ENCODE assay signal across 17 mouse cellular contexts in genomic region chr12:3894525-3894924, GRCm38 (mm10).
DNase-seq lines count a peak whose midpoint lies in the region; ATAC-seq lines count a peak whose summit lies in the region.
"Had no signal": no experiment of that assay in that cellular context is flagged by ENCODE, and none has a peak within 500 bp of the region (broad histone marks: within the 10 kb centered on the region; RNA-seq: fewer than 3 reads in every experiment).

No protein-coding gene starts in this region.

- H3K9me3 ChIP-seq in heart, embryonic 13.5 days, result no peaks in the 10 kb centered on the region
- H3K9me3 ChIP-seq in heart, embryonic 10.5 days, result no peaks in the 10 kb centered on the region
- H3K9me3 ChIP-seq in midbrain, embryonic 13.5 days, result no peaks in the 10 kb centered on the region
- H3K9me3 ChIP-seq in midbrain, embryonic 16.5 days (replicated peaks; ENCODE audit: control insufficient read depth, low read length, poor library complexity, severe bottlenecking), result no peaks in the 10 kb centered on the region
- H3K9me3 ChIP-seq in limb, embryonic 10.5 days (replicated peaks), result no peaks in the 10 kb centered on the region
- H3K9me3 ChIP-seq: heart, embryonic 15.5 days; limb, embryonic 15.5 days; megakaryocyte, embryonic 14.5 days had no signal

- H3K4me1 ChIP-seq in heart, embryonic 13.5 days, result peaks cover 50% of the 10 kb centered on the region
- H3K4me1 ChIP-seq in heart, embryonic 10.5 days, result peaks cover 56% of the 10 kb centered on the region
- peaks cover 50% of the 10 kb centered on the region for H3K4me1 ChIP-seq in midbrain, embryonic 13.5 days (replicated peaks)
- peaks cover 36% of the 10 kb centered on the region for H3K4me1 ChIP-seq in midbrain, embryonic 16.5 days (ENCODE audit: control insufficient read depth, insufficient read depth, low read length)
- peaks cover 53% of the 10 kb centered on the region for H3K4me1 ChIP-seq in limb, embryonic 10.5 days

- no peak overlapping the region for H3K4me2 ChIP-seq in heart, embryonic 13.5 days
- H3K4me2 ChIP-seq in midbrain, embryonic 13.5 days (replicated peaks), result peak overlapping the region; percentile 19; the same call in 1 of the 2 replicates
- H3K4me2 ChIP-seq in midbrain, embryonic 16.5 days (ENCODE audit: low read length), result no peak overlapping the region
- H3K4me2 ChIP-seq: heart, embryonic 15.5 days; limb, embryonic 15.5 days had no signal

- peaks cover 58% of the 10 kb centered on the region for H3K36me3 ChIP-seq in heart, embryonic 13.5 days
- peaks cover 56% of the 10 kb centered on the region for H3K36me3 ChIP-seq in heart, embryonic 10.5 days
- H3K36me3 ChIP-seq in midbrain, embryonic 13.5 days, result peaks cover 45% of the 10 kb centered on the region
- peaks cover 34% of the 10 kb centered on the region for H3K36me3 ChIP-seq in midbrain, embryonic 16.5 days (ENCODE audit: control insufficient read depth, insufficient read depth, low read length)
- H3K36me3 ChIP-seq in limb, embryonic 10.5 days, result peaks cover 59% of the 10 kb centered on the region

- H3K4me3 ChIP-seq in heart, embryonic 13.5 days, result no peak overlapping the region
- H3K4me3 ChIP-seq in heart, embryonic 10.5 days, result no peak overlapping the region
- H3K4me3 ChIP-seq in midbrain, embryonic 13.5 days (replicated peaks), result no peak overlapping the region
- H3K4me3 ChIP-seq in midbrain, embryonic 16.5 days (ENCODE audit: low read depth, low read length), result no peak overlapping the region
- peak overlapping the region; percentile 57; the same call in 1 of the 2 replicates for H3K4me3 ChIP-seq in limb, embryonic 10.5 days
- H3K4me3 ChIP-seq: heart, embryonic 15.5 days; limb, embryonic 15.5 days; megakaryocyte, embryonic 14.5 days had no signal

- ATAC-seq in heart, embryonic 13.5 days (ENCODE audit: extremely low read depth, insufficient number of reproducible peaks, low FRiP score, low TSS enrichment), result no peak
- ATAC-seq in midbrain, embryonic 13.5 days, result no peak
- no peak for ATAC-seq in midbrain, embryonic 16.5 days
- ATAC-seq: activated CD4-positive, CD25-positive, alpha-beta regulatory T cell, adult 4 months; intestine, postnatal 0 days; lung, postnatal 0 days; Patski had no signal

- peak overlapping the region; percentile 15; the same call in 1 of the 2 replicates for H3K9ac ChIP-seq in heart, embryonic 13.5 days
- 0 out of 2 replicates have a peak overlapping the region, but pooled peaks have one; percentile 10 for H3K9ac ChIP-seq in midbrain, embryonic 13.5 days (replicated peaks)
- no peak overlapping the region for H3K9ac ChIP-seq in midbrain, embryonic 16.5 days (ENCODE audit: low read depth, low read length)
- H3K9ac ChIP-seq: heart, embryonic 15.5 days; limb, embryonic 15.5 days had no signal

- DNase-seq in heart, embryonic 10.5 days (ENCODE audit: low spot score), result no peak
- no peak for DNase-seq in limb, embryonic 10.5 days (ENCODE audit: low spot score)
- DNase-seq in yolk sac, embryonic 10.5 days (ENCODE audit: low spot score), result peak; percentile 71
- DNase-seq in ovary, postnatal 10 days (ENCODE audit: low spot score), result no peak
- DNase-seq: adrenal gland, postnatal 14 days; cerebellum, adult 2 months had no signal

- H3K27me3 ChIP-seq in heart, embryonic 13.5 days (replicated peaks), result no peaks in the 10 kb centered on the region
- H3K27me3 ChIP-seq in heart, embryonic 10.5 days (ENCODE audit: insufficient read depth, poor library complexity, severe bottlenecking), result no peaks in the 10 kb centered on the region
- no peaks in the 10 kb centered on the region for H3K27me3 ChIP-seq in midbrain, embryonic 13.5 days
- H3K27me3 ChIP-seq in midbrain, embryonic 16.5 days (ENCODE audit: control insufficient read depth, insufficient read depth, low read depth, low read length), result no peaks in the 10 kb centered on the region
- no peaks in the 10 kb centered on the region for H3K27me3 ChIP-seq in limb, embryonic 10.5 days (ENCODE audit: low read depth, poor library complexity, severe bottlenecking)
- H3K27me3 ChIP-seq: heart, embryonic 15.5 days; limb, embryonic 15.5 days; megakaryocyte, embryonic 14.5 days; Patski had no signal

- WGBS in heart, embryonic 13.5 days, result 65% methylated on average over 7 of the region's 7 CpGs
- 72% methylated on average over 7 of the region's 7 CpGs for WGBS in heart, embryonic 10.5 days
- WGBS in midbrain, embryonic 13.5 days, result 69% methylated on average over 7 of the region's 7 CpGs
- 67% methylated on average over 7 of the region's 7 CpGs for WGBS in midbrain, embryonic 16.5 days
- 83% methylated on average over 7 of the region's 7 CpGs for WGBS in limb, embryonic 10.5 days

- no peak overlapping the region for H3K27ac ChIP-seq in heart, embryonic 13.5 days (replicated peaks)
- no peak overlapping the region; the same call in 1 of the 2 replicates for H3K27ac ChIP-seq in heart, embryonic 10.5 days
- peak overlapping the region; percentile 35 for H3K27ac ChIP-seq in midbrain, embryonic 13.5 days
- H3K27ac ChIP-seq in midbrain, embryonic 16.5 days (ENCODE audit: low read length), result no peak overlapping the region
- peak overlapping the region; percentile 28; the same call in 1 of the 2 replicates for H3K27ac ChIP-seq in limb, embryonic 10.5 days
- H3K27ac ChIP-seq: heart, embryonic 15.5 days; kidney, postnatal 0 days; limb, embryonic 15.5 days had no signal

Comparison
In these comparisons a context has a peak if more than half of its experiments do, and no peak if none do; other contexts are left out.
1. H3K27ac ChIP-seq: peak in midbrain, embryonic 13.5 days (single experiment) and limb, embryonic 10.5 days (single experiment); none in heart, embryonic 13.5 days (single experiment), heart, embryonic 10.5 days (single experiment) and midbrain, embryonic 16.5 days (single experiment).